Mouse (Mus musculus): ENCODE data around the gene Nup188.

Gene Nup188

GRCm38 (mm10) chr2:30351149-30351548 lies 65.0 kb downstream of the Nup188 start:
- DNase-seq (ENCODE audit: low spot score), result no peak

GRCm38 (mm10) chr2:30355861-30356260 lies 69.7 kb downstream of the Nup188 start:
- no peak for DNase-seq (ENCODE audit: low spot score)

GRCm38 (mm10) chr2:30356266-30356665 lies 70.1 kb downstream of the Nup188 start:
- DNase-seq (ENCODE audit: low spot score), result no peak

GRCm38 (mm10) chr2:30356906-30357305 lies 70.7 kb downstream of the Nup188 start:
- no peak for DNase-seq (ENCODE audit: low spot score)

- DNase-seq (ENCODE audit: low spot score), result peak; percentile 55
Measured at GRCm38 (mm10) chr2:30357552-30358510, 71.6 kb downstream of the Nup188 start.

- DNase-seq (ENCODE audit: low spot score), result peak; percentile 91
Measured at GRCm38 (mm10) chr2:30358533-30359531, 72.6 kb downstream of the Nup188 start, which contains the start of gene Sh3glb2. Gene Sh3glb2, minus strand, starts transcription at chr2:30359337.

- no peak for DNase-seq (ENCODE audit: low spot score)
Measured at GRCm38 (mm10) chr2:30360626-30361025, 74.4 kb downstream of the Nup188 start.

GRCm38 (mm10) chr2:30362865-30363264 lies 76.7 kb downstream of the Nup188 start:
- peak; percentile 22 for DNase-seq (ENCODE audit: low spot score)

GRCm38 (mm10) chr2:30363773-30364650 lies 77.8 kb downstream of the Nup188 start, which contains the start of gene Miga2:
Gene Miga2, plus strand, starts transcription at chr2:30364233.
- DNase-seq (ENCODE audit: low spot score), result peak; percentile 100

GRCm38 (mm10) chr2:30365281-30366069 lies 79.3 kb downstream of the Nup188 start:
- DNase-seq (ENCODE audit: low spot score), result no peak

- no peak for DNase-seq (ENCODE audit: low spot score)
Measured at GRCm38 (mm10) chr2:30366203-30366602, 80.0 kb downstream of the Nup188 start.

GRCm38 (mm10) chr2:30371544-30371943 lies 85.3 kb downstream of the Nup188 start:
- DNase-seq (ENCODE audit: low spot score), result no peak

- no peak for DNase-seq (ENCODE audit: low spot score)
Measured at GRCm38 (mm10) chr2:30372726-30373125, 86.5 kb downstream of the Nup188 start.

- no peak for DNase-seq (ENCODE audit: low spot score)
Measured at GRCm38 (mm10) chr2:30375893-30376292, 89.7 kb downstream of the Nup188 start.

- no peak for DNase-seq (ENCODE audit: low spot score)
Measured at GRCm38 (mm10) chr2:30377721-30378120, 91.5 kb downstream of the Nup188 start.

GRCm38 (mm10) chr2:30379307-30379706 lies 93.1 kb downstream of the Nup188 start:
- DNase-seq (ENCODE audit: low spot score), result no peak

- no peak for DNase-seq (ENCODE audit: low spot score)
Measured at GRCm38 (mm10) chr2:30380564-30381376, 94.6 kb downstream of the Nup188 start.

- no peak for DNase-seq (ENCODE audit: low spot score)
Measured at GRCm38 (mm10) chr2:30381377-30381725, 95.2 kb downstream of the Nup188 start.

- no peak for DNase-seq (ENCODE audit: low spot score)
Measured at GRCm38 (mm10) chr2:30384814-30385213, 98.6 kb downstream of the Nup188 start.

GRCm38 (mm10) chr2:30385591-30385990 lies 99.4 kb downstream of the Nup188 start:
- DNase-seq (ENCODE audit: low spot score), result no peak
